Mouse (Mus musculus) naive thymus-derived CD4-positive, alpha-beta T cell, adult 5 months (primary cell): Measurements from ENCODE around the gene Gm17402. TPM values are rescaled to one million over a fixed set of nuclear protein-coding genes. Genes with fewer than 3 reads are reported as not detected.

Experiments
- polyA plus RNA-seq: library from polyadenylated mRNA; unstranded; fragments of 100-300 nt; shearing (Covaris generic); gene quantifications from one replicate; pipeline ENCODE4 v1.2.1, GENCODE M21; 2017

Gm17402 gene
- not detected for polyA plus RNA-seq

DNA sequence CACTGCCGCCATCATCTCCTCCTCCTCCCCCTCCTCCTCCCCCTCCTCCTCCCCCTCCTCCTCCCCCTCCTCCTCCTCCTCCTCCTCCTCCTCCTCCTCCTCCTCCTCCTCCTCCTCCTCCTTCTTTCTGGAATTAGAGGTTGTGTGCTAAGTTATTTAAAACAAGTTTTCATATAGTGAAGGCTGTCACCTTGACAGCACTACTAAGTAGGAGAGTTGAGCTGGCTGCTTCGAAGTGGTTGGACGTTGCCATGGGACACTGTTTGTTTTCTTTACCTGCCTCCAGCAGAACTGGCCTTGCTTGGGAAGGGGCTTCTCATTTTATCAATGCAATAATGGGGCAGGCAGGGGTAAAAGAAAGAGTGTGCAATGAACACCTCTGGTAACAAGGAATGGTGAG, at the start of gene Gm17402:
Gene Gm17402, minus strand, starts transcription at position 101 of the 400 bp plus-strand sequence.

DNA sequence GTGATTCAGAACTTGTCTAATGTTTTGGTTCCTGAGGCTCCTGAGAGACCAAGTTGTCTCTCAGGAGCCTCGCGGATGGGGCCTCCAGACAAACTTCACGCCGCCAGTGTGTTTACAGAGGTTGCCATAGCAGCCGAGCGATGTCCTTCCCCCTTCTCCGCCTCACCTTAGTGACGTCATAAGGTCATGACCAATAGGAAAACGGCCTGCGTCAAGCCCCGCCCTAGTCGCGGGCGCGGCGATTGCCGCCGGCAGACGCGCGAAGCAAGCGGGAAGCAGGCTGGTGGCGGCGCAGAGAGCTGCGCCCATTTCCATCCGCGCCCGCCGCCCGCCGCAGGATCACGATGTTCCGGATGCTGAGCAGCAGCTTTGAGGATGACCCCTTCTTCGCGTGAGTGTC, 1.1 kb downstream of the Gm17402 start, which contains the start of gene Mlf1:
Gene Mlf1, plus strand, starts transcription at position 226 of the 400 bp plus-strand sequence.

Other genes with a start within 250 kb of the Gm17402 start
- gene Mlf1, start 1.1 kb downstream of the Gm17402 start, polyA plus RNA-seq: not detected
- 32.3 TPM for gene Gfm1, start 54.9 kb upstream of the Gm17402 start, polyA plus RNA-seq
- 2.8 TPM for gene Lxn, start 88.8 kb upstream of the Gm17402 start, polyA plus RNA-seq
- not detected for gene Rarres1, start 140.4 kb upstream of the Gm17402 start, polyA plus RNA-seq
- gene Mfsd1, start 207.6 kb upstream of the Gm17402 start, polyA plus RNA-seq: 35.5 TPM